Mouse (Mus musculus) macrophage (primary cell): ENCODE measurements around the gene Rora. TPM values are rescaled to one million over a fixed set of nuclear protein-coding genes. Genes with fewer than 3 reads are reported as not detected.

ENCODE experiments used
- H3K27ac ChIP-seq: fragments of 350-480 bp; formaldehyde crosslinking; 2 replicates; pipeline ENCODE4 v1.9.0; 2021
- H3K36me3 ChIP-seq: fragments of 350-480 bp; formaldehyde crosslinking; 2 replicates; pipeline ENCODE4 v1.9.0; 2021; ENCODE audit errors: inconsistent target
- H3K4me3 ChIP-seq: fragments of 350-480 bp; formaldehyde crosslinking; 2 replicates; pipeline ENCODE4 v1.9.0; 2021; ENCODE audit errors: inconsistent target
- H3K79me2 ChIP-seq: fragments of 350-480 bp; formaldehyde crosslinking; 2 replicates; pipeline ENCODE4 v1.9.0; 2021; ENCODE audit errors: inconsistent target
- WGBS: methylation state at CpG from one replicate; pipeline ENCODE4 v1.1.7; 2026; ENCODE audit warnings: inconsistent platforms; ENCODE audit not compliant: missing documents; 5-methylcytosine and 5-hydroxymethylcytosine counted together
- polyA plus RNA-seq: library from polyadenylated mRNA; stranded (reverse); fragments of 250-400 nt; gene quantifications from 3 replicates; pipeline ENCODE4 v1.2.4, GENCODE M21; 2018; ENCODE audit warnings: inconsistent platforms

Rora gene
- polyA plus RNA-seq, 1 experiment from 2014 or later, result 4.5 TPM

- no peaks in the 10 kb centered on the region for H3K36me3 ChIP-seq
- H3K27ac ChIP-seq, result no peak overlapping the region
- 59% methylated on average over 5 of the region's 5 CpGs for WGBS
- no peak overlapping the region for H3K4me3 ChIP-seq
- H3K79me2 ChIP-seq, result no peaks in the 10 kb centered on the region
These were observed 357.3 kb downstream of the Rora start for GRCm38 (mm10) chr9:69010886-69011285.

DNA sequence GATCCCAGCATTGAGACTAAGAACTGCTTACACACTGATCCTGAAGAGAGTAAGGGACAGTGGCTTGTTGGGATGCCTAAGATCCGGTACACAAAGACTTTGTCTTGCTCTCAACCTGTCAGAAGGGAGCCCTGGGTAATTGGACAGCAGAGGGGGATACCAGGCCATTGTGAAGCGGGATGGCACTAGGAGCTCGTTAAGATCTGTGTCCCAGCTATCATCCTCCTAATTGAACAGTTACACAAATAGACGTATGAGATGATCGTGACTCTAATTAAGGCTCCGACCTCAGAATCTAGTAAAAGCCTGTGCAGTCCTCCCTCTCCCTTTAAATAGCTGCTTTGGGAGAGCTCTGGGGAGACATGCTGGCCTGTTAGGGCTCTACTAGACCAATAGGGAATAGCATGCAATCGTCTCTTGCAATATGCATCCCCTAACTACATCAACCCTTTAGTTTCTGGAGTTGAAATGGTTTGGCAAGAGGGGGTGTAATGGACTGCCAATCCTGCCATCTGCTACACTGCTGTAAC is 359.7 kb downstream of the Rora start:
- H3K27ac ChIP-seq, result no peak overlapping the region
- 96% methylated on average over 7 of the region's 7 CpGs for WGBS

GRCm38 (mm10) chr9:69014203-69014602 is 360.6 kb downstream of the Rora start:
- WGBS, result 90% methylated on average over 2 of the region's 2 CpGs
- no peaks in the 10 kb centered on the region for H3K79me2 ChIP-seq
- no peaks in the 10 kb centered on the region for H3K36me3 ChIP-seq
- H3K27ac ChIP-seq, result no peak overlapping the region
- no peak overlapping the region for H3K4me3 ChIP-seq

More for the DNA sequence above, 359.7 kb downstream of the Rora start:
- no peaks in the 10 kb centered on the region for H3K36me3 ChIP-seq
- H3K4me3 ChIP-seq, result no peak overlapping the region
- H3K79me2 ChIP-seq, result no peaks in the 10 kb centered on the region

GRCm38 (mm10) chr9:69020381-69020780 is 366.8 kb downstream of the Rora start:
- H3K27ac ChIP-seq, result no peak overlapping the region
- H3K79me2 ChIP-seq, result no peaks in the 10 kb centered on the region
- WGBS, result 91% methylated on average over 4 of the region's 4 CpGs
- H3K36me3 ChIP-seq, result no peaks in the 10 kb centered on the region
- no peak overlapping the region for H3K4me3 ChIP-seq

DNA sequence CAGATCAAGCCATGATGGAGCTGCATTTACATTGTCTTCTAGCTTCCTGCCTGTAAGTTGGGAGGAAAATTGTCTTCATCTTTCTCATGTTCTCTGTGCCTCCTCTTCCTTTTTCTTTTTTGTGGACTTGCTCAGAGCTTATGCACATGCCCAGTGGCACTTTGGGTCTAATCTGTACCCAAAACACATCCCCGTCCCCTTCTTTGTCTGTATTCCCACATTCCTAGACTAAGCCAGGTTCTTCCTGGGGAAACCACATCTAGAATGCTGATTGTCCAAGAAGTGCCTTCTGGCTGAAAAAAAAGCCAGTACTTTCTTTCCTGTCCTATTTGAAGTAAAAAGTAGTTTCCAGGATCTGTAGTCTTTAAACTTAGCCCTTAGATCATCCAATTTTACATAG is 367.9 kb downstream of the Rora start:
- H3K79me2 ChIP-seq, result no peaks in the 10 kb centered on the region
- WGBS, result 100% methylated on average over 1 of the region's 1 CpGs
- H3K27ac ChIP-seq, result no peak overlapping the region
- no peaks in the 10 kb centered on the region for H3K36me3 ChIP-seq
- no peak overlapping the region for H3K4me3 ChIP-seq

DNA sequence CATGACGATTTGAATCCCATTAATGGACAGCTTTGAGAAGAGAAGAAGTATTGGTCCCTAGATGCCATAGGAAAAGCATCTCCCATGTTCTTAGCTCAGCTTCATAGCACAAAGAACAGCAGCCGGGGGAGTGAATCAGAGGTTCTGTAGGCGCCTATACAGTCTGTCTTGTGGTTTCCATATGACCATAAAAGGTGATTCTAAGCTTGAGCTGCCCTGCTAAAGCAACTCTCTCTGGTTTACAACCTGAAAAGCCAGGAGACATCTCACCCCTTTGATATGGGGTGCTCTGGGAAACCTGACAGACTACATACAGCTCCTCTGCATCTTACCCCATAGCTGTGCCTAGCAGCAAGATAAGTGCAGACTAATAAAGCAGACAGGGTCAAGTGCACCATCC is 369.7 kb downstream of the Rora start:
- Histone ChIP-seq H3K36me3 (no peaks in the 10 kb centered on the region), H3K79me2 (no peaks in the 10 kb centered on the region), H3K27ac (no peak overlapping the region), H3K4me3 (no peak overlapping the region)
- 71% methylated on average over 3 of the region's 3 CpGs for WGBS

GRCm38 (mm10) chr9:69028177-69028576 is 374.6 kb downstream of the Rora start:
- 87% methylated on average over 4 of the region's 4 CpGs for WGBS
- Histone ChIP-seq H3K4me3 (no peak overlapping the region), H3K27ac (no peak overlapping the region), H3K36me3 (no peaks in the 10 kb centered on the region), H3K79me2 (no peaks in the 10 kb centered on the region)

GRCm38 (mm10) chr9:69034301-69034871 is 380.8 kb downstream of the Rora start:
- Histone ChIP-seq H3K4me3 (no peak overlapping the region), H3K27ac (no peak overlapping the region), H3K36me3 (no peaks in the 10 kb centered on the region), H3K79me2 (no peaks in the 10 kb centered on the region)
- WGBS, result 5% methylated on average over 10 of the region's 10 CpGs

DNA sequence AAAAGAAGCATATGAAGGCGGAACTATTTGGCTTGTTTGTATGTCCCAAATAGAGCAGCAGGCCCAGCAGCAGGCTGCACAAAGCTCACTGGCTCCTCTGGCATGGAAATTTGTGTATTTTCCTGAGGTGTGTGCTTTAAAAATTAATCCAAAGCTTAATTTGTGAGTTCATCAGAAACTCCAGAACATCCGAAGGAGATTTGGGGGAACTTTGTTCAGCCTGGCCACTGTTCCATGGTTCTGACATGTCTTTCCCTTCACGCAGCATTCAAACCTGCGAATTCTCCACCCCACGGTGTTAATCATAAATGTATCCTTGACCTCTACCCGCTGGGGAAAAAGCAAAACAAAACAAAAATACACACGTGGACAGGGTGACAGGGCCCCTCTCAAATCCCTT is 381.9 kb downstream of the Rora start:
- Histone ChIP-seq H3K79me2 (no peaks in the 10 kb centered on the region), H3K36me3 (no peaks in the 10 kb centered on the region), H3K27ac (no peak overlapping the region), H3K4me3 (no peak overlapping the region)
- whole genome bisulfite sequencing, result 83% methylated on average over 7 of the region's 7 CpGs

DNA sequence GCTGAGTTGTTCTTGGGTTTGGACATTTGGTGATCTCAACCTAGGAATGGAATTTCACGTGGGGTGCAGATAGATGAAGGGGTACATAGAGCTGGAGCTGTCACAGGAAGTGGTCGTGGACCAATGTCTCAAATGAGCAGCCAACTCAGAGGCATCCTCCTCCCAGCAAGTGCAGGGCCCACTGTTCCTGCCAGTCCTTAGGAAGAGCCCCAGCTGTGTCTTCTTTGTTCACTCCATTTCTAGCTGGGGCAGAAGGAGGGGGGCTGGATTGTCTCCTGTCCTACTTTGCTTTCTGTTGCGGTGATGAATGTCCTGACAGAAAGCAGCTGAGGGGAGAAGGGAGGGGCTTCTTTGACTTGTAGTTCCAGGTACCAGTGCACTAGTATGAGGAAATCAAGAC is 382.7 kb downstream of the Rora start:
- Histone ChIP-seq H3K79me2 (no peaks in the 10 kb centered on the region), H3K36me3 (no peaks in the 10 kb centered on the region), H3K4me3 (no peak overlapping the region), H3K27ac (no peak overlapping the region)
- 45% methylated on average over 3 of the region's 3 CpGs for WGBS

DNA sequence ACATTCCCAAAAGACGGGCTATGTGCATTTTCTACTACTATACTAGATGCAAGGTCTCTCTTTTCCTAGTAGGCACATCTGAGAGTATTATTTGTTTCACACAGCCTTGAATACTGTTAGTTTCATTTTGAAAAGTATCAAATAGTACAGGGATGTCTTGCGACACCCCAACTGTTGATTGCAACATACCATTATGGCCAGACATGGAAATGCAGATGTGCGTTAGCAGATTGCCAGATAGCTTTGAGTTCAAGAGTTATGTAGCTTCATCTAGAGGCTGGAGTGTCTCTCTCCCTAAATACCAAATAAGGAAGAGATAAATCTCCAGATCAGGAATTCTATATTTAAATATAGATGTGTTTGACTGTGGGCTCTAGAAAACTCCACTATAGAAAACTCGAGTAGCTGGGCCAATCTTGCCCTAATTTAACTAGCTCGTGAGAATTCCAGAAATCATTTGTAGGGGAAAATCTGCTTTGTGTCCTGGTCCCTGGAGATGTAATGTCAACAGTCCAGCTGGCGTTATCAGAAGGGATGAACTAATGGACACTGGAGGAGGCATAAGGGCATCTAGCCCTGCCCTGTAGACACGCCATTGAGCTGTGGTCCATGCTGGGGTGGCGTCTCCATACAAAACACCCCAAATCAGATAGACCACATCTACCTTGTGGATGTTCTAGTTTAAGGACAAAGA is 390.5 kb downstream of the Rora start:
- Histone ChIP-seq H3K27ac (no peak overlapping the region), H3K79me2 (no peaks in the 10 kb centered on the region), H3K36me3 (no peaks in the 10 kb centered on the region), H3K4me3 (no peak overlapping the region)
- 72% methylated on average over 8 of the region's 8 CpGs for WGBS

DNA sequence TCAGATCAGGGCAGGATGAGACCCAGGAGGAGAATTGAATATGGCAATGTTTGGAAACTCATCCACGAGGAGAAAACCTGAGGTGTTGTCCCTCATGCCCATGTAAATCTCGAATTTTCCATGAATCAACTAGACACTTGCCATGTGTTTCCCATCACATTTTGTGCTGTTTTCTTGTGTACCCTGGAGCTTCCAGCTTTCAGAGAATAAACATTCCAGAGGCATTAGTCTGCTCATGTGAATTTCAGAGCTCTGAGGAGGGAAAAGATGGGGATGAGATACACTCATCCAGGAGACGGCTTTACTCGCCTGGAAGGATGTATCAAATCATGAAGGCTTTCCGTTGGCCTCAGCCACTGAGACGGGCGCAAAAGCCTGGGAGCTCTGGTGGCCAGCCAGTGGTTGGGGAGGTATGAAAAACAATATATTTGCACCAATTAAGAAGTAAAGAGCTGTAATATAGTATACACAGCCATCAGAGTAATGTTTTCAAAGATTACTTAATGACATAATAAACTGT is 391.1 kb downstream of the Rora start:
- H3K79me2 ChIP-seq, result no peaks in the 10 kb centered on the region
- WGBS, result 89% methylated on average over 7 of the region's 7 CpGs
- no peak overlapping the region for H3K27ac ChIP-seq
- H3K4me3 ChIP-seq, result no peak overlapping the region
- no peaks in the 10 kb centered on the region for H3K36me3 ChIP-seq

GRCm38 (mm10) chr9:69045908-69046307 is 392.3 kb downstream of the Rora start:
- H3K79me2 ChIP-seq, result no peaks in the 10 kb centered on the region
- no peak overlapping the region for H3K4me3 ChIP-seq
- WGBS, result 94% methylated on average over 8 of the region's 8 CpGs
- no peak overlapping the region for H3K27ac ChIP-seq
- H3K36me3 ChIP-seq, result no peaks in the 10 kb centered on the region

DNA sequence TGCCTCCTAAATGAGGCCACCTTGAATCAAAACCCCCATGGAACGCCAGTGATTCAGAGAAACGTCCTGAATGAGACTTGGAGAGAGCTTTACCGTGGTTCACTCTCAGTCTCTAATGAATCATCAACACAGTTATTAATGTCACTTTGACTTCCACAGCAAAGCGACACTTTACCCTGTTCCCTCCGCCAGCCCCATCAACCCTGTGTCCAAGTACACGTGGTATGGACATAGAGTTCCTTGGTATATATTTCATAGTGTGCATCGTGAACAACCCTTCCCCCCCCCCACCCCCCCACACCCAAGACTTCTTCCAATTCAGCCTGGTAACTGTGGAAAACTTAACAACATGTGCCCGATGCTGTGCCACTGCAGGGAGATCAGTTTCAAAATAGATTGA is 397.3 kb downstream of the Rora start:
- WGBS, result 73% methylated on average over 8 of the region's 8 CpGs
- Histone ChIP-seq H3K36me3 (no peaks in the 10 kb centered on the region), H3K4me3 (no peak overlapping the region), H3K27ac (no peak overlapping the region), H3K79me2 (no peaks in the 10 kb centered on the region)

GRCm38 (mm10) chr9:69051890-69052289 is 398.3 kb downstream of the Rora start:
- Histone ChIP-seq H3K79me2 (no peaks in the 10 kb centered on the region), H3K36me3 (no peaks in the 10 kb centered on the region), H3K27ac (no peak overlapping the region), H3K4me3 (no peak overlapping the region)
- 99% methylated on average over 5 of the region's 5 CpGs for WGBS
